14 mouse cellular contexts compared by ENCODE assay signal in genomic region chr19:15726785-15727406, GRCm38 (mm10).
DNase-seq lines count a peak whose midpoint lies in the region; ATAC-seq lines count a peak whose summit lies in the region.
"Had no signal": no experiment of that assay in that cellular context is flagged by ENCODE, and none has a peak within 500 bp of the region (broad histone marks: within the 10 kb centered on the region; RNA-seq: fewer than 3 reads in every experiment).

No protein-coding gene starts in this region.

- peaks cover 40% of the 10 kb centered on the region for H3K27me3 ChIP-seq in hindbrain, embryonic 10.5 days (ENCODE audit: insufficient read depth, poor library complexity, severe bottlenecking)
- peaks cover 46% of the 10 kb centered on the region for H3K27me3 ChIP-seq in midbrain, embryonic 12.5 days
- H3K27me3 ChIP-seq: stomach, embryonic 15.5 days had no signal

- 0 out of 2 replicates have a peak, but pooled peaks cover 6% of the 10 kb centered on the region for H3K9me3 ChIP-seq in hindbrain, embryonic 10.5 days
- H3K9me3 ChIP-seq in midbrain, embryonic 12.5 days: no peaks in the 10 kb centered on the region
- H3K9me3 ChIP-seq: heart, embryonic 10.5 days; stomach, embryonic 15.5 days had no signal

- no peak overlapping the region for H3K9ac ChIP-seq in midbrain, embryonic 12.5 days (replicated peaks)
- H3K9ac ChIP-seq: stomach, embryonic 15.5 days had no signal

- no peaks in the 10 kb centered on the region for H3K36me3 ChIP-seq in hindbrain, embryonic 10.5 days
- no peaks in the 10 kb centered on the region for H3K36me3 ChIP-seq in midbrain, embryonic 12.5 days
- H3K36me3 ChIP-seq: heart, embryonic 10.5 days; stomach, embryonic 15.5 days had no signal

- H3K4me3 ChIP-seq in hindbrain, embryonic 10.5 days: no peak overlapping the region
- H3K4me3 ChIP-seq in midbrain, embryonic 12.5 days: no peak overlapping the region
- H3K4me3 ChIP-seq: heart, embryonic 10.5 days; stomach, embryonic 15.5 days had no signal

- peak; percentile 88 for DNase-seq in left cerebral cortex, postnatal 4 days
- no peak for DNase-seq in left cerebral cortex, adult 18-20 months (ENCODE audit: low spot score in 2 of 2)
- DNase-seq in hindbrain, embryonic 10.5 days (ENCODE audit: low spot score): peak; percentile 60
- DNase-seq in adrenal gland, postnatal 25 days: no peak
- no peak for DNase-seq in left cerebral cortex, postnatal 36 days (ENCODE audit: low spot score in 2 of 2)
- DNase-seq: kidney, postnatal 4 days; lung, adult 2 months; right cerebral cortex, postnatal 25 days had no signal

- peaks cover 7% of the 10 kb centered on the region for H3K4me1 ChIP-seq in hindbrain, embryonic 10.5 days (replicated peaks)
- H3K4me1 ChIP-seq in midbrain, embryonic 12.5 days: peaks cover 9% of the 10 kb centered on the region
- H3K4me1 ChIP-seq: heart, embryonic 10.5 days; stomach, embryonic 15.5 days had no signal

- ATAC-seq in midbrain, embryonic 12.5 days (ENCODE audit: low FRiP score, low read depth): peak; percentile 95
- no peak for ATAC-seq in erythroblast, adult 5-6 weeks (replicated peaks; ENCODE audit: low FRiP score, poor library complexity, severe bottlenecking)
- no peak for ATAC-seq in megakaryocyte, adult 5-6 weeks (ENCODE audit: poor library complexity, severe bottlenecking)
- ATAC-seq: intestine, embryonic 16.5 days had no signal

- H3K4me2 ChIP-seq in midbrain, embryonic 12.5 days (replicated peaks): no peak overlapping the region
- H3K4me2 ChIP-seq: stomach, embryonic 15.5 days had no signal

- no peak overlapping the region; the same call in 1 of the 2 replicates for H3K27ac ChIP-seq in hindbrain, embryonic 10.5 days
- no peak overlapping the region for H3K27ac ChIP-seq in midbrain, embryonic 12.5 days (replicated peaks)
- H3K27ac ChIP-seq: heart, embryonic 10.5 days; stomach, embryonic 15.5 days had no signal

- intact Hi-C loops in left cerebral cortex, postnatal 4 days (cut with DNase I): no loop called here
- intact Hi-C loops in left cerebral cortex, postnatal 36 days (cut with DNase I): no loop called here

- 25% methylated on average over 13 of the region's 13 CpGs for WGBS in hindbrain, embryonic 10.5 days
- WGBS in midbrain, embryonic 12.5 days: 37% methylated on average over 13 of the region's 13 CpGs

Comparison
In these comparisons a context has a peak if more than half of its experiments do, and no peak if none do; other contexts are left out.
1. DNase-seq: peak in left cerebral cortex, postnatal 4 days (single experiment) and hindbrain, embryonic 10.5 days (single experiment); none in left cerebral cortex, adult 18-20 months (0 of 2), adrenal gland, postnatal 25 days (single experiment) and left cerebral cortex, postnatal 36 days (0 of 2).